Comparison of ENCODE assay signal across 9 mouse cellular contexts in the genomic region with DNA sequence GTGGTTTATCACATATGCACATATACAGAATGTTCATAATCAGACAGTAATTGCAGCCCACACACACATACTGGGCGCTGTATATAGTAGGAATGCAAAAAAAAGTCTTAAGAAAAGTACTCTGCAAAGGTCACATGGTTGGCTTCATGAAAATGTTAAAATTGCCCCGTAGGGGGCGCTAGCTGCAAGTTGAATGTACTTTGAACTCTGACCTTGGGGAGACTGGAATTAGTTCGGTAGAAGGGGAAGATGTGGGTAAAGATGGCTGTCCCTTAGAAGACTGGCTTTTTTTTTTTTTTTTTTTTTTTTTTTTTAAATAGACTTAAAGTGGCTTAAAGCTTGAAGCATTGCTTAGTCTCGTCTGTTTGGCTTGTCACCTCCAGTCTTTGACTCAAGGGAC. TPM values are rescaled to one million over a fixed set of nuclear protein-coding genes. Genes with fewer than 3 reads are reported as not detected.
DNase-seq lines count a peak whose midpoint lies in the region; ATAC-seq and TF ChIP-seq lines count a peak whose summit lies in the region.
"Had no signal": no experiment of that assay in that cellular context is flagged by ENCODE, and none has a peak within 500 bp of the region (broad histone marks: within the 10 kb centered on the region; RNA-seq: fewer than 3 reads in every experiment).

No protein-coding gene starts in this region.

- no peak overlapping the region for H3K27ac ChIP-seq in embryonic facial prominence, embryonic 10.5 days (replicated peaks)
- H3K27ac ChIP-seq in lung, postnatal 0 days (ENCODE audit: low read length), result no peak overlapping the region
- H3K27ac ChIP-seq: limb, embryonic 13.5 days had no signal

- ATAC-seq in frontal cortex, adult (ENCODE audit: low TSS enrichment), result no peak
- no peak for ATAC-seq in lung, postnatal 0 days

- peak; percentile 76 for TF ChIP-seq CTCF in lung, postnatal 0 days (IDR thresholded peaks at IDR 0.05)

- no peaks in the 10 kb centered on the region for H3K9me3 ChIP-seq in embryonic facial prominence, embryonic 10.5 days
- no peaks in the 10 kb centered on the region for H3K9me3 ChIP-seq in lung, postnatal 0 days (ENCODE audit: low read length)
- H3K9me3 ChIP-seq: limb, embryonic 13.5 days had no signal

- no peak overlapping the region for H3K9ac ChIP-seq in lung, postnatal 0 days (replicated peaks; ENCODE audit: low read depth)
- H3K9ac ChIP-seq: limb, embryonic 13.5 days had no signal

- peak; percentile 62 to 63 for DNase-seq in frontal cortex, postnatal 10 days (ENCODE audit: low spot score in 2 of 2)
- peak; percentile 90 to 93 for DNase-seq in B cell, adult 2 months
- DNase-seq in adrenal gland, postnatal 10 days, result peak; percentile 85
- DNase-seq in embryonic facial prominence, embryonic 10.5 days (ENCODE audit: low spot score), result peak; percentile 66
- DNase-seq in kidney, adult 8-10 months, result peak; percentile 69 to 84
- peak; percentile 89 for DNase-seq in lung, postnatal 0 days (ENCODE audit: low spot score)
- DNase-seq in spleen, postnatal 10 days (ENCODE audit: low spot score in 2 of 2), result peak; percentile 64 to 83

- WGBS in embryonic facial prominence, embryonic 10.5 days, result 20% methylated on average over 5 of the region's 5 CpGs
- WGBS in lung, postnatal 0 days, result 15% methylated on average over 5 of the region's 5 CpGs

- no peak for TF ChIP-seq EP300 in lung, postnatal 0 days (IDR thresholded peaks at IDR 0.05)

- no peak overlapping the region for H3K4me2 ChIP-seq in lung, postnatal 0 days (replicated peaks; ENCODE audit: low read depth, low read length)
- H3K4me2 ChIP-seq: limb, embryonic 13.5 days had no signal

- no peak overlapping the region for H3K4me3 ChIP-seq in embryonic facial prominence, embryonic 10.5 days
- H3K4me3 ChIP-seq in lung, postnatal 0 days (ENCODE audit: low read depth, low read length), result no peak overlapping the region
- H3K4me3 ChIP-seq: limb, embryonic 13.5 days had no signal

- H3K27me3 ChIP-seq in embryonic facial prominence, embryonic 10.5 days (replicated peaks; ENCODE audit: low read depth, poor library complexity, severe bottlenecking), result no peaks in the 10 kb centered on the region
- H3K27me3 ChIP-seq in lung, postnatal 0 days (replicated peaks; ENCODE audit: insufficient read depth, low read length), result no peaks in the 10 kb centered on the region
- H3K27me3 ChIP-seq: limb, embryonic 13.5 days had no signal

- H3K36me3 ChIP-seq in embryonic facial prominence, embryonic 10.5 days (replicated peaks), result peaks cover 1% of the 10 kb centered on the region; the same call in 1 of the 2 replicates
- no peaks in the 10 kb centered on the region for H3K36me3 ChIP-seq in lung, postnatal 0 days (ENCODE audit: insufficient read depth, low read length)
- H3K36me3 ChIP-seq: limb, embryonic 13.5 days had no signal

- peaks cover 28% of the 10 kb centered on the region for H3K4me1 ChIP-seq in embryonic facial prominence, embryonic 10.5 days
- no peaks in the 10 kb centered on the region for H3K4me1 ChIP-seq in lung, postnatal 0 days (ENCODE audit: insufficient read depth, low read depth, low read length)

RNA-seq across cellular contexts. Expression of a gene that starts 28.4 kb away (rescaled TPM):
- total RNA-seq in adrenal gland, postnatal 10 days (2021), result 10 to 100 TPM; 53.1 to 70.4 TPM
- polyA plus RNA-seq in embryonic facial prominence, embryonic 10.5 days (2016; fragmentation: Nextera tagmentation; extraction: Ambion mirVana), result 50.3 and 55.1 TPM in 2 replicates
- polyA plus RNA-seq in lung, postnatal 0 days (2015; fragmentation: Nextera tagmentation; extraction: Ambion mirVana), result 31.6 and 33.2 TPM in 2 replicates

RNA-seq across cellular contexts. Expression of a gene that starts 55.0 kb away (rescaled TPM):
- total RNA-seq in adrenal gland, postnatal 10 days (2021), result not detected
- 0.11 TPM in 1 of 2 replicates, not detected in the other for polyA plus RNA-seq in embryonic facial prominence, embryonic 10.5 days (2016; fragmentation: Nextera tagmentation; extraction: Ambion mirVana)
- not detected in 2 replicates for polyA plus RNA-seq in lung, postnatal 0 days (2015; fragmentation: Nextera tagmentation; extraction: Ambion mirVana)
